Mouse (Mus musculus) thymus, postnatal 0 days (tissue): ENCODE measurements at regions not wholly inside any gene's neighbourhood (a gene's known extent, or its start where the extent isn't known, plus 50 kb on each side); places are given as distances from the start of the nearest gene placed in this dataset.

ENCODE experiments used
- DNase-seq: peaks from one replicate; pipeline ENCODE4 v3.0.0-alpha.2; 2015; ENCODE audit warnings: low spot score

GRCm38 (mm10) chr9:47054595-47054994, 56.1 kb downstream of the Gm4791 start:
- DNase-seq: no peak

DNA sequence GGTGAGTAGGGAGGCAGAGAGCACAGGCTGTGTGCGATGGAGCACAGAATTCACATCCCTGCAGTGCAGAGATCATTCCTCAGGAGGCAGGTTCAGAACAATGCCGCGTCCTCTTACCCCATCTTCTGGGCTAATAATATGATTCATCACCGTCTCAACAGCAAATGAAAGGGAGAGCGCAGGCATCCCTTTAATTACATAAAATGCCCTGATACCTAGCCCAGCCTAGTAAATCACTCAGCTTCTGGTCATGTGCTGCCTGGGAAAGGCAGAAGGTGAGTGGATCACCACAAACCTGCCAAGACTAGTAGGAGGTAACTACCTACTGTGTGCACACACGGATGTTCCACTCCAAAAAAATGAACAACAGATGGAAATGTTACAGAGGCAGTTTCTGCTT, 57.0 kb downstream of the Gm4791 start:
- no peak for DNase-seq

DNA sequence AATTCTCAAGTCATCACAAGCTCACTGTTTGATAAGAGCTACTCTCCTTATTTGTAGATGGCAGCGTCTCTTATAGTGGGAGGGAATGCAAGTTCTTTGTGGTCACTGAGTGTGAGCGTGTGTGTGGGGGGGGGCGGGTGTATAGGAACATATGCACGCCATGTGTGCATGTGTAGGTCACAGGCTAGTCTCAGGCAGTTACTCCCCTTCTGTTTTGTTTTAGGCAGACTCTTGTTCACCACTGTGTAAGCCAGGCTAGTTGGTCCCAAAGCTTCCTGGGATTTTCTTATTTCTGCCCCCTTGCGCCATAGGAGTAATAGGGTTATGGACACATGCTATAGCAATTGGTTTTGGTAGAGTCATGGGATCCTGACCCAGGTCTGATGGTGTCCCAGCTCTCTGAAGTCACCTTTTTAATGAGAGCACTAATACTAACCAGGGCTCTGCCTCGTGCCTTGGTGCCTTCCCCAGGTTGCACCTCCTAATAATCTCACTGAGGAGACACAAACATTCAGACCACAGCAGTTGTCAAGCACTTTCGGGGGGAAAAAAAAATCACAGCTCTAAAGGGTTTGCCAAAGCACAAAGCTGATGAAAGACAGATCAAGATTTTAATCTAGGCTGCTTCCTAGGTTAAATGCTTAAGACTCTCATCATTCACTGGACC, 60.9 kb downstream of the Gm4791 start:
- no peak for DNase-seq

GRCm38 (mm10) chr9:47060757-47061156, 62.2 kb downstream of the Gm4791 start:
- no peak for DNase-seq

- DNase-seq: no peak
Observed at GRCm38 (mm10) chr9:47062516-47062915, 64.0 kb downstream of the Gm4791 start.

DNA sequence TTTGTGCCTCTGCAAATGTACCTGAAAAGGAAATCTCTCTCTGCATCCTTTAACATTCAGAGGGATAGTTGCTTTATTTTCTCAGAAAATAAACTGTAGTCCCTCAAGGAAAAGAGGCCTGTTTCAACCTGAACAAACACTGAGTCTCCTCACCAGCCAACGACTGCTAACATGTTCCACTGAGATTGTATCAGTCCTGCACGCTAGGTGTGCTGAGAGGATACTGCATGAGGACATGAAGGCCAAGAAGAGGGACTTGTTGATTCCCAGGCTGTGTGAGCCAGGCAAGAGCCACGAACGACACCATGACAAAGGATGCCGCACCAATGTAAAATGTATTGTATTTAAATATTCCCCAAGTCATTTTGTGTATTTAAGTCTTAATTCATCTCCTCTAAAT, 65.2 kb downstream of the Gm4791 start:
- DNase-seq: no peak

GRCm38 (mm10) chr9:47064463-47065032, 66.0 kb downstream of the Gm4791 start:
- no peak for DNase-seq

GRCm38 (mm10) chr9:47069436-47069835, 70.9 kb downstream of the Gm4791 start:
- DNase-seq: no peak

DNA sequence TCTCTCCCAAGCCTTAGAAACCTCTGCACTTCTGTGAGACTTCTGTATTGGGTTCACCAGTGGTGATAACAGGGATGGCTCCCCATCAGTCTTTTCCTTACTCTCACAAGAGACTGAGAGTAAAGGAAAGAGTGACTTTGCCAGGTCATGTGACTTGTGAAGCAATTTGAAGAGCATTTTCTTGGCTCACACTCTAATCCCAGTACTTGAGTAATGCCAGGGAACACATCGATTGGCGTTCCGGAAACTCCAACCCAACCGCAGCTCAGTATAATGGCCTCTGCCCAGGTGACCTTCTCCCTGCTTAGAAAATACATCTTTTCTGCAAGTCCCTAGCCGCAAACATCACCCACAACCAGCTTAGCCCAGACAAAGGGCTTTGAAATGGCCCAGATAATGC, 72.4 kb downstream of the Gm4791 start:
- DNase-seq: no peak

DNA sequence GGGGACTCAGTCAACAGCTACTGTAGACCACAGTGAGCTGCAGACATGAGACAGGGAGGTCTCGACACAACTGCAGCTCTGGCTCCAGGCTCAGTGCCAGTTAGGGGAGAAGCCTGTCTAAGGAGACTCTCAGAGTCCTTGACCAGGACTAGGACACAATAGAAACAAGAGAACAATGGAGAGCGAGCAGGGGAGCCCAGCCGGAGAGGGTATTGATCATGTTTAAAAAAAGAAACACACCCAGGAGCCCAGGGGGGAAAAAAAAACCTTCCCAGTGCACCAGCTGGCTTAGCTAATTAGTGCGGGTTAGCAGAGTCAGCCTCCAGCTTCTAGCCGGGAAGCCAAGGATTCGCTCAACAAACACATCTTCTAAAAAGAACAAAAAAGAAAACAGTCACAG, 78.4 kb downstream of the Gm4791 start:
- DNase-seq: no peak

- no peak for DNase-seq
Observed at GRCm38 (mm10) chr9:47077416-47077815, 78.9 kb downstream of the Gm4791 start.

GRCm38 (mm10) chr9:47077945-47078344, 79.4 kb downstream of the Gm4791 start:
- no peak for DNase-seq

DNA sequence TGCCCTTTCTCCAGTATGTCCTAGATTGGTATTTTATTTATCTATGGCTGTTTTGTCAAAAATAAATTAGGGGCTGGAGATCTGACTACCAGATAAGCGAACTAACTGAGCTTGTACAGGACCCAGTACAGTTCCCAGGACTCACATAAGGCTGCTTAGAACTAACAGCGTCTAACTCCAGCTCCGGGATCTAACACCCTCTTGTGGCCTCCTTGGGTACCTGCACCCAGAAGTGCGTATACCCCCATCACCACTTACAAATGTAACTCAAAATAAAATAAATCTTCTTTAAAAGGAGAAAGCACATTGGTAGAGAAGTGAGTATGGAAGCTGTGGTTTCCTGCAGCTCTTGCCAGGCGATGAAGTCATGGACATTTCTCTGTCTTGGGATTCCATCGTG, 82.9 kb downstream of the Gm4791 start:
- no peak for DNase-seq

DNA sequence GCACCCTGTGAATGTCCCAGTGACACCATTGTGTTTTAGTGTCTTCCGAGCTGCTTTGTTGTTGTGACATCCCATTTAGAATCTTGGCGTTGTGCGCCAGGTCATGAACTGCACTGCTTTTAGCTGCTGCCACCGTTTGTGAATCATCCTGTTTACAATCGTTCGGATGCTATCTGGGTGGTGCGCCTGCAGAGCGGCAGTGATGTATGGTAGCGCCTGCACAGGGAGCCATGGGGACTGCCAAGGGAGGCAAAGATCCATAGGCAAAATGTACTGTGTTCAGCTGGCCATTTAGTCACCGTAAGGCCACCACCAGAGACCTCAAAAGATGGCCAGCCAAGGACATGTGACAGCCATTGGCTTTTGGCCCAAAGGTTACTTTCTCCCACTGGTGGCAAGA, 93.3 kb downstream of the Gm4791 start:
- DNase-seq: no peak

- DNase-seq: no peak
Observed at GRCm38 (mm10) chr9:47095656-47096055, 97.1 kb downstream of the Gm4791 start.

DNA sequence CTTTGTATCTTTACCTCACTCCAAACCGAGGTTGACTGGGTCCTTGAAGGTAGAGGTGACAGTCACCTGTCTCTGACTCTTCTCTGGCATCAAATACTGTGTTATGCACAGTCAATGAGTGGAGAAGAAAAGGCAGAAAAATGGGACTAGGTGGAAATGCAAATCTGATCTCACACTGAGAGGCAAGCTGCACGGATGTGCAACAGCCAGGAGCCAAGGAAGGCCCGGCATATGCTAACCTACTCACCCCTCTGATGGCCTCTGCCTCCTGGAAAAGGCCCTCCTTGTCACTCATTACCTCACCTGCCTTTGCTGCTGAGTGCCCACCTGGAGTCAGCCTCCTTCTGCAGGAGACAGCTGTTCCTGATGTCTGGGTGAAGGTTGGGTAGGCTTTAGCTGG, 104.8 kb downstream of the Gm4791 start:
- no peak for DNase-seq

DNA sequence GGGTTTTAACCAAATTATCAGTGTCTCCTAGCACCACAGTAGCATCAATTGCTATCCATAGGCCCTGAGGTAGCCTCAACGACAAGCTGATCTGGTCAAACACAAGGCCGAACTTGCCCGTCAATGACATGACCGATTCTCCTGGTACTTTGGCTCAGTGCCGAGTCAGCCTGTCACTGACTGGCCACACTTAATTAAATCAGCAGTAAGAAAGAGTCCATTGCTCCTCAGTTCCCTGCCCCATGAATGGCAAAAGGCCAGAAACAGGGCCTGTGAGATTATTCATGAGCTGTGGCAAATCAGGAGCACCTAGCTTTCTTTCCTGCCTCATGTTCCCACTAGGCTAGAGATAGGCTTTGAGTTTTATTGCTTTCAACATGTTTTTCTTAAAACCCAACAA, 105.4 kb downstream of the Gm4791 start:
- no peak for DNase-seq

GRCm38 (mm10) chr9:47108096-47108495, 109.6 kb downstream of the Gm4791 start:
- DNase-seq: no peak

GRCm38 (mm10) chr9:47119253-47119652, 120.7 kb downstream of the Gm4791 start:
- DNase-seq: no peak

GRCm38 (mm10) chr9:47123113-47123512, 124.6 kb downstream of the Gm4791 start:
- no peak for DNase-seq

GRCm38 (mm10) chr9:47125517-47125916, 127.0 kb downstream of the Gm4791 start:
- DNase-seq: no peak

- DNase-seq: no peak
Observed at GRCm38 (mm10) chr9:47126236-47126635, 127.7 kb downstream of the Gm4791 start.

DNA sequence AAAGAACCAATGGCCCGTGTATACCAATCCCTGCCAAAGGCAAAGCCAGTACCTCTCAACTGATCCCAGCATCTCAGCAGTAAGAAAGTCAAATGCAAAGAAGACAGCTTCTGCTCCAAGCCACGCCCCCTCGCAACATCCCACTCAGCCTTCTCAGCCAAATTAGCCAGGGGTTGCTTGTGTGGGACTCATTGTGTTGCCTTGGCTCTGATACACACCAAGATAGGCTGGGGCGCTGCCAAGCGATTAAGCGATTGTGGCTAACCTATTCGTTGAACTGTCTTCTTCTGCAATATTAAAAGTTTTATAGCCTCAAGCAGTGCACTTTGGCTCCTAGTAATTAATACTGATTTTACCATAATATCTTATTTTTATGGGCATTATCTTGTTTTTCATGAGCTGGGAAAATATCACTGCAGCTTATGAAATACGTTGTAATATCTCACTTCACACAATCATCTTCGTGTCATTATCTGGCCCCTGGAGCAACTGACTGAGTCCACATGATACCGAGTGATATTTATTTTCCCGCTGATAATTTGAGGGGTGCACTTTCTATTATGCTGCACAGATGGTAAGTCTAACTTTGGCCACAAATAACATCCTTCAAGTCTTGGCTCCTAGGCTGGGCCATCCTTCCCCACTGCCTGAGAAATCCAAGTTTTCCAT, 129.3 kb downstream of the Gm4791 start:
- DNase-seq: no peak
